In genomic region chr3:55542947-55543346, GRCm38 (mm10) we compare ENCODE assay signal across 9 mouse cellular contexts.
DNase-seq lines count a peak whose midpoint lies in the region; ATAC-seq and TF ChIP-seq lines count a peak whose summit lies in the region.
"Had no signal": no experiment of that assay in that cellular context is flagged by ENCODE, and none has a peak within 500 bp of the region (broad histone marks: within the 10 kb centered on the region; RNA-seq: fewer than 3 reads in every experiment).

No protein-coding gene starts in this region.

- no peaks in the 10 kb centered on the region for H3K36me3 ChIP-seq in kidney, embryonic 14.5 days (ENCODE audit: control insufficient read depth, insufficient read depth, low read length)
- H3K36me3 ChIP-seq in forebrain, embryonic 13.5 days (ENCODE audit: poor library complexity, severe bottlenecking) = no peaks in the 10 kb centered on the region
- no peaks in the 10 kb centered on the region for H3K36me3 ChIP-seq in midbrain, postnatal 0 days (ENCODE audit: insufficient read depth, low read length)

- no peak for DNase-seq in kidney, postnatal 14 days
- DNase-seq in midbrain, postnatal 0 days (ENCODE audit: low spot score) = no peak
- no peak for DNase-seq in testis, postnatal 10 days (ENCODE audit: low spot score)
- DNase-seq in adrenal gland, adult 2 months = no peak
- DNase-seq in cerebellum, adult 11-12 months = no peak

- H3K9me3 ChIP-seq in kidney, embryonic 14.5 days (ENCODE audit: control insufficient read depth, low read length) = no peaks in the 10 kb centered on the region
- H3K9me3 ChIP-seq in forebrain, embryonic 13.5 days (replicated peaks) = no peaks in the 10 kb centered on the region
- H3K9me3 ChIP-seq in midbrain, postnatal 0 days (ENCODE audit: low read length) = no peaks in the 10 kb centered on the region

- H3K4me3 ChIP-seq in kidney, embryonic 14.5 days (ENCODE audit: low read length) = no peak overlapping the region
- H3K4me3 ChIP-seq in brown adipose tissue, adult 24 weeks (ENCODE audit: insufficient read depth, low read depth, low read length) = peak overlapping the region; percentile 16; the same call in 1 of the 2 replicates
- H3K4me3 ChIP-seq in forebrain, embryonic 13.5 days = no peak overlapping the region
- peak overlapping the region; percentile 8; the same call in 1 of the 2 replicates for H3K4me3 ChIP-seq in midbrain, postnatal 0 days (ENCODE audit: low read depth, low read length)

- peak overlapping the region; percentile 15; the same call in 1 of the 2 replicates for H3K4me2 ChIP-seq in kidney, embryonic 14.5 days (replicated peaks; ENCODE audit: low read depth, low read length)
- peak overlapping the region; percentile 33 for H3K4me2 ChIP-seq in forebrain, embryonic 13.5 days
- peak overlapping the region; percentile 33 for H3K4me2 ChIP-seq in midbrain, postnatal 0 days (ENCODE audit: low read depth, low read length, poor library complexity, severe bottlenecking)

- TF ChIP-seq CTCF in midbrain, postnatal 0 days (IDR thresholded peaks at IDR 0.05) = no peak

- H3K27ac ChIP-seq in kidney, embryonic 14.5 days (ENCODE audit: low read depth, low read length) = no peak overlapping the region
- H3K27ac ChIP-seq in brown adipose tissue, adult 24 weeks (replicated peaks; ENCODE audit: low read depth, low read length) = no peak overlapping the region
- H3K27ac ChIP-seq in forebrain, embryonic 13.5 days = peak overlapping the region; percentile 51
- H3K27ac ChIP-seq in midbrain, postnatal 0 days (ENCODE audit: low read depth, low read length) = peak overlapping the region; percentile 71

- no peak overlapping the region; the same call in 1 of the 2 replicates for H3K9ac ChIP-seq in kidney, embryonic 14.5 days (ENCODE audit: low read depth, low read length)
- no peak overlapping the region for H3K9ac ChIP-seq in forebrain, embryonic 13.5 days
- peak overlapping the region; percentile 51 for H3K9ac ChIP-seq in midbrain, postnatal 0 days (replicated peaks; ENCODE audit: low read length, poor library complexity, severe bottlenecking)

- peaks cover 7% of the 10 kb centered on the region; the same call in 1 of the 2 replicates for H3K4me1 ChIP-seq in kidney, embryonic 14.5 days (ENCODE audit: control insufficient read depth, insufficient read depth, low read length)
- H3K4me1 ChIP-seq in brown adipose tissue, adult 24 weeks (ENCODE audit: control insufficient read depth, insufficient read depth, insufficient read length, low read length) = no peaks in the 10 kb centered on the region
- H3K4me1 ChIP-seq in forebrain, embryonic 13.5 days = peaks cover 28% of the 10 kb centered on the region
- H3K4me1 ChIP-seq in midbrain, postnatal 0 days (ENCODE audit: insufficient read depth, low read length) = 0 out of 2 replicates have a peak, but pooled peaks cover 4% of the 10 kb centered on the region

- no peak for ATAC-seq in kidney, embryonic 14.5 days (ENCODE audit: low FRiP score, low TSS enrichment)
- no peak for ATAC-seq in forebrain, embryonic 13.5 days
- ATAC-seq in midbrain, postnatal 0 days (ENCODE audit: low FRiP score) = peak; percentile 15; the same call in 1 of the 2 replicates
- ATAC-seq: Patski had no signal

- 72% methylated on average over 16 of the region's 16 CpGs for WGBS in kidney, embryonic 14.5 days
- WGBS in forebrain, embryonic 13.5 days = 83% methylated on average over 16 of the region's 16 CpGs
- 62% methylated on average over 16 of the region's 16 CpGs for WGBS in midbrain, postnatal 0 days

- no peaks in the 10 kb centered on the region for H3K27me3 ChIP-seq in kidney, embryonic 14.5 days (ENCODE audit: control insufficient read depth, insufficient read depth, low read length)
- no peaks in the 10 kb centered on the region for H3K27me3 ChIP-seq in forebrain, embryonic 13.5 days
- no peaks in the 10 kb centered on the region for H3K27me3 ChIP-seq in midbrain, postnatal 0 days (ENCODE audit: insufficient read depth, low read length)
- H3K27me3 ChIP-seq: Patski had no signal

Comparison
In these comparisons a context has a peak if more than half of its experiments do, and no peak if none do; other contexts are left out.
1. H3K27ac ChIP-seq: peak in forebrain, embryonic 13.5 days (single experiment) and midbrain, postnatal 0 days (single experiment); none in kidney, embryonic 14.5 days (single experiment) and brown adipose tissue, adult 24 weeks (single experiment).
2. H3K4me3 ChIP-seq: peak in brown adipose tissue, adult 24 weeks (single experiment) and midbrain, postnatal 0 days (single experiment); none in kidney, embryonic 14.5 days (single experiment) and forebrain, embryonic 13.5 days (single experiment).
3. Peak in every context shown above with its lines, with median percentiles within 50 percentile points of each other: H3K4me2 ChIP-seq.